Mouse (Mus musculus) hindbrain, embryonic 14.5 days (tissue): ENCODE measurements at regions not wholly inside any gene's neighbourhood (a gene's known extent, or its start where the extent isn't known, plus 50 kb on each side); places are given as distances from the start of the nearest gene placed in this dataset.
A peak's percentile ranks its signal among the peaks of the same experiment; 100 is the strongest.

Source experiments
- ATAC-seq: fragments of 200-750 bp; cut with Nextera tagmentation; 2 replicates; pipeline ENCODE4 v1.8.0; 2017; ENCODE audit warnings: moderate number of reproducible peaks, mild to moderate bottlenecking, moderate TSS enrichment, moderate library complexity; ENCODE audit not compliant: low FRiP score
- DNase-seq: peaks from one replicate; pipeline ENCODE4 v3.0.0-alpha.2; 2015; ENCODE audit warnings: low spot score
- H3K27ac ChIP-seq: fragments of 300-500 bp; sonication (generic); 2 replicates; pipeline ENCODE4 v1.5.1; 2014; ENCODE audit warnings: mild to moderate bottlenecking, moderate library complexity
- H3K27me3 ChIP-seq: fragments of 300-500 bp; sonication (generic); 2 replicates; pipeline ENCODE4 v1.6.1; 2014; ENCODE audit warnings: mild to moderate bottlenecking, low read length, mixed read lengths; ENCODE audit not compliant: control insufficient read depth, insufficient read depth
- H3K36me3 ChIP-seq: fragments of 300-500 bp; sonication (generic); replicated peaks from 2 replicates; pipeline ENCODE4 v1.6.1; 2014; ENCODE audit not compliant: control insufficient read depth, insufficient read depth
- H3K4me1 ChIP-seq: fragments of 300-500 bp; sonication (generic); replicated peaks from 2 replicates; pipeline ENCODE4 v1.6.1; 2014; ENCODE audit warnings: antibody characterized with exemption, low read length, mixed read lengths; ENCODE audit not compliant: control insufficient read depth, insufficient read depth
- H3K4me2 ChIP-seq: fragments of 300-500 bp; sonication (generic); replicated peaks from 2 replicates; pipeline ENCODE4 v1.6.1; 2014; ENCODE audit warnings: mild to moderate bottlenecking, moderate library complexity
- H3K4me3 ChIP-seq: fragments of 300-500 bp; sonication (generic); replicated peaks from 2 replicates; pipeline ENCODE4 v1.5.1; 2014; ENCODE audit warnings: mild to moderate bottlenecking, low read length
- H3K9ac ChIP-seq: fragments of 300-500 bp; sonication (generic); 2 replicates; pipeline ENCODE4 v1.6.1; 2014
- H3K9me3 ChIP-seq: fragments of 300-500 bp; sonication (generic); 2 replicates; pipeline ENCODE4 v1.6.1; 2016; ENCODE audit warnings: low read length; ENCODE audit not compliant: control insufficient read depth
- WGBS: fragments of 180-500 bp; shearing (Covaris S2); extraction: QIAGEN DNeasy Blood & Tissue Kit; methylation state at CpG from one replicate; pipeline ENCODE4 v1.1.7; 2014; 5-methylcytosine and 5-hydroxymethylcytosine counted together

DNA sequence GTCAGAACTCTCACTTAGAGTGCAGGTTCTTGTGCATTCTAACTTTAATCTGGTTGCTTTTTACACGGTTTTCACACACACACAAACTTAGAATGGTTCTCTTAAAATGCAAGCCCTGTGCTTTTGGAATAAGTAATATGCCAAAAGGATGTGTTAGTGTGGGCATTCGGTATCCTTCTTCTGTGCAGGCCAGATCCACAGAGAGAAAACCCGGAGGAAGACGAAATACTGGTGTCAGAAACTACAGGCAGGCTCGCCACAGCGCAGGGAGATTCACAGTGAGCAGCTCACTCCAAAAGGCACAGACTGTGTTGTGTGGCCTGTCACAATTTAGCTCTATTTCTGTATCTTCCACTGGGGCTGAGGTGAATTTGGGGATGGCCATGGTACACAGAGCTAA, 129.5 kb downstream of the Pja2 start:
- Histone ChIP-seq H3K9ac (no peak overlapping the region), H3K9me3 (no peaks in the 10 kb centered on the region), H3K4me1 (peaks cover 9% of the 10 kb centered on the region), H3K36me3 (no peaks in the 10 kb centered on the region), H3K4me2 (no peak overlapping the region), H3K4me3 (no peak overlapping the region), H3K27me3 (no peaks in the 10 kb centered on the region), H3K27ac (no peak overlapping the region)
- no peak for ATAC-seq
- no peak for DNase-seq
- WGBS: 90% methylated on average over 6 of the region's 6 CpGs

DNA sequence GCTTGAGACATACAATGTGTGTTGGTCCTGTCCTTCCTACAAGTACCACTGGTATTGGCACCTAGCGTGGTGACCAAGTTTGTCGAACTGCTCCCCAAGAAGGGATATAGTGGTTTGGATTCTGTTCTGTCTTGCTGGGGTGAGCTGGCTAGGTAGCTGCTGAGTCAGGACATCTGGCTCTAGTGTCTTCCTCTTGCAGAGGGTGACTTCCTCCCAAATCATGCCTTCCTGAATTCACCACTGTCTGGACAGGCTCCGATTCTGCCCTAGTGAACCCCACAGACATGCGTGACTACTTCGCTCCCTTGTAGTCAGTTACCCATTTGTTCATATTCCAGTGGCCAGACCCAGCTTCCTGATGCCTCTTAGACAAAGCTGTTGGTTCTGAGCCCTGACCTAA, 130.1 kb downstream of the Pja2 start:
- no peaks in the 10 kb centered on the region for H3K36me3 ChIP-seq
- peaks cover 9% of the 10 kb centered on the region for H3K4me1 ChIP-seq
- H3K4me2 ChIP-seq: no peak overlapping the region
- H3K4me3 ChIP-seq: no peak overlapping the region
- no peaks in the 10 kb centered on the region for H3K9me3 ChIP-seq
- ATAC-seq (no peak), DNase-seq (no peak)
- no peak overlapping the region for H3K27ac ChIP-seq
- no peaks in the 10 kb centered on the region for H3K27me3 ChIP-seq
- 90% methylated on average over 5 of the region's 5 CpGs for WGBS
- no peak overlapping the region for H3K9ac ChIP-seq

DNA sequence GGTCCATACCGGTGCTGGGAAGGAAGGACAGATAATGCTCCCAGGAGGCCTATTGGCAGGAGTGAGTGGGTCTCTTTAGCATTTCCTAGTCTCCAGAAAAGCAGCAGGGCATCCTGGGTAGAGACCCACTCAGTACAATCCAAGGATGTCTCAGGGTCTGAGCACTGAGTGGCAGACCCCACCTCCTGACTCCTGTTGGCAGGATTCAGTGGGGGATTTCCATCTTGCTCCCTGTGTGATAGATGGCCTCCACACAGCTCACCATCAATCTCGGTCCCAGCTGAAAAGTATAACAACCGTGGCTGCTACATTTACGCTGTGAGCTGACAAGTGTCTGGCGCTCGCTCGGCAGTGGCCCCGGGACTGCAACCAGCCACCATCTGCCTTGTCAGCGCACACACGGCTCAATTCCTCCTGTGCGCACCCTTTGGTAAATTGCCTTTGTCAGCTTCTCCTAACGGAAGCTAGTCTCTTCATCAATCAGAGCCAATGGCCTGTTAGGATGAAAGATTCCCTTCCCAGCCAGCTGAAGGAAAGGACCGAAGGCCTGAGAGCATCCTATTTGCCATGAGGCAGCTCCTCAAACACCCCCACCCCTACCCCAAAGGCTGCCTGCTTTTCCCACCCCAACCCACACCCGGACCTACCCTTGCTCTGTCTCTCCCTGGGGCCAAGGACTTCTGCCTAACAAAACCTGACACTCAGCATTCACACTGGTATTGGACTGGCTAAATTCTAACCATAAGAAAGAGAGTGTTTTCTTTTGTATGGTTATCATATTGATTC, 131.4 kb downstream of the Pja2 start:
- Histone ChIP-seq H3K4me2 (0 out of 2 replicates have a peak overlapping the region, but pooled peaks have one; percentile 11), H3K4me3 (no peak overlapping the region), H3K9me3 (no peaks in the 10 kb centered on the region), H3K27me3 (no peaks in the 10 kb centered on the region), H3K9ac (no peak overlapping the region), H3K36me3 (no peaks in the 10 kb centered on the region), H3K4me1 (peaks cover 9% of the 10 kb centered on the region), H3K27ac (peak overlapping the region; percentile 53; the same call in 1 of the 2 replicates)
- peak; percentile 54 for DNase-seq
- peak; percentile 75 for ATAC-seq
- WGBS: 36% methylated on average over 14 of the region's 14 CpGs

DNA sequence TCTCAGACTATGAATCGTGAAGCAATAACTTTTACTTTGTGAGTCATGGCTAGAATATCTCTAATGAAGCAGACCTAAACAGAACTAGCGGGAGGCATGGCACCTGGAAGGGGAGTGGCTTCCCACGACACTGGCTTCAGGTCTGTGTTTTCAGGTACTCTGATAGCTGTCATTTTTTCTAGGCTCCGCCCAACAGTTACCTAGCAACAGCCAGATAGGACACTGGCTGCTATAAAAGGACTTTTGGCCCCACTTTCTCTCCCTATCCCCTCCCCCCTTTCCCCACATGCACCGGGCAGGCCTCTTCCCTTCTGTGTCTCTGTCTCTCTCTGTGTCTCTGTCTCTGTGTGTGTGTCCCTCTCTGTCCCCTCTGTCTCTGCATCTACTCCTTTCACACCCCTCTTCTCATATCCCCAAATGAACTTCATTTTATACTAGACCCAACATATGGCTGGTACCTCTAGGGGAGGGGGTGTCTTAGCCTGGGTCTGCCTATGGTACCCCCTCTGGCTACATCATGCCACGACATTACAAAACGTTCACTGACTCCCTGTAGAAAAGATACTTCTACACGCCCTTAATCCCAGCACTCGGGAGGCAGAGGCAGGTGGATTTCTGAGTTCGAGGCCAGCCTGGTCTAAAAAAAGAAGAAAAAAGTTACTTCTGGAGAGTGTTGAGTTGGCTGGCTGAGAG, 132.3 kb downstream of the Pja2 start:
- Histone ChIP-seq H3K36me3 (no peaks in the 10 kb centered on the region), H3K4me3 (no peak overlapping the region), H3K27ac (no peak overlapping the region), H3K9me3 (no peaks in the 10 kb centered on the region), H3K4me2 (no peak overlapping the region), H3K27me3 (no peaks in the 10 kb centered on the region), H3K4me1 (peaks cover 5% of the 10 kb centered on the region; the same call in 1 of the 2 replicates), H3K9ac (no peak overlapping the region)
- 89% methylated on average over 10 of the region's 10 CpGs for WGBS
- DNase-seq (no peak), ATAC-seq (no peak)

DNA sequence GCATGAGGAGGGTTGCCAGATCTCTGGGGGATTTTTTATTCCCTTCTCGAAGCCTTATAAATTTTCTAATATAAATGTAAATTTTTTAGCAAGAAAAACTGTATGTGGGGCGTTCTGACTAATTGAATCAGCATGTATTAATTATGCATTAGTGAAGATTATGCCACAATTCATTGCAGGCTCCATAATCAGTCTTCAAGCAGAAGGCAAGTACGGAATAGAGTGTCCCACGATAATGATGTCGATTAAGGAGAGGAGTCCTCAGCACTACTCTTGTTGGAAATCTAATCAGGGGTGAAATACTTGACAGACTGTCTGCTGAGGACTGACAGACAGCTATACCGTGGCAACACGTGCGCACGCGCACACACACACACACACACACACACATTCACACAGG, 135.3 kb downstream of the Pja2 start:
- no peak overlapping the region for H3K4me2 ChIP-seq
- ATAC-seq: peak; percentile 34; the same call in 1 of the 2 replicates
- no peaks in the 10 kb centered on the region for H3K9me3 ChIP-seq
- H3K9ac ChIP-seq: no peak overlapping the region
- no peak for DNase-seq
- H3K4me1 ChIP-seq: peaks cover 5% of the 10 kb centered on the region; the same call in 1 of the 2 replicates
- H3K4me3 ChIP-seq: no peak overlapping the region
- no peaks in the 10 kb centered on the region for H3K27me3 ChIP-seq
- peak overlapping the region; percentile 59; the same call in 1 of the 2 replicates for H3K27ac ChIP-seq
- 59% methylated on average over 10 of the region's 10 CpGs for WGBS
- no peaks in the 10 kb centered on the region for H3K36me3 ChIP-seq

DNA sequence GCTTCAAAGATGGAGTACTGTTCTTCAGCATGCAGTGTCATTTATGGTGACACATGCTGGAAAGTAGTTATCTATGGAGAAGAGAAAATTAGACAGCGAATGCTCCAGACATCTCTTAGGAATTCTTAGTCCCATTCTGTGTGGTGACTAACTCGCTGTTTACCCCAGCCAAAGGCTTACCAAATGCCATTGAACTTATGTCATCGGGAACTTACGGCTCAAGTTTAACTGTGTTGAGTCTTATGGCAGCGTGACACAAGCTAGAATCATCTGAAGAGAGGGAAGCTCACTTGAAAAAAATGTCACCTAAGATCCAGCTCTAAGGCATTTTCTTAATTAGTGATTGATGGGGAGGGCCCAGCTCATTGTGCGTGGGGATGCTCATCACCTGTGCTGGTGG, 138.7 kb downstream of the Pja2 start:
- H3K9me3 ChIP-seq: no peaks in the 10 kb centered on the region
- H3K36me3 ChIP-seq: no peaks in the 10 kb centered on the region
- WGBS: 97% methylated on average over 6 of the region's 6 CpGs
- H3K9ac ChIP-seq: no peak overlapping the region
- H3K4me3 ChIP-seq: no peak overlapping the region
- H3K4me2 ChIP-seq: no peak overlapping the region
- ATAC-seq: no peak
- no peak for DNase-seq
- no peaks in the 10 kb centered on the region for H3K4me1 ChIP-seq
- H3K27ac ChIP-seq: no peak overlapping the region
- H3K27me3 ChIP-seq: no peaks in the 10 kb centered on the region
